Mouse (Mus musculus) mature B cell (primary cell): ENCODE results near the gene Gprin3.

Source experiments
- in situ Hi-C: fragments of 300-500 bp; cut with MboI; formaldehyde crosslinking; loops from 2 replicates; pipeline ENCODE4 v1.14.3; 2019

Gene Gprin3

DNA sequence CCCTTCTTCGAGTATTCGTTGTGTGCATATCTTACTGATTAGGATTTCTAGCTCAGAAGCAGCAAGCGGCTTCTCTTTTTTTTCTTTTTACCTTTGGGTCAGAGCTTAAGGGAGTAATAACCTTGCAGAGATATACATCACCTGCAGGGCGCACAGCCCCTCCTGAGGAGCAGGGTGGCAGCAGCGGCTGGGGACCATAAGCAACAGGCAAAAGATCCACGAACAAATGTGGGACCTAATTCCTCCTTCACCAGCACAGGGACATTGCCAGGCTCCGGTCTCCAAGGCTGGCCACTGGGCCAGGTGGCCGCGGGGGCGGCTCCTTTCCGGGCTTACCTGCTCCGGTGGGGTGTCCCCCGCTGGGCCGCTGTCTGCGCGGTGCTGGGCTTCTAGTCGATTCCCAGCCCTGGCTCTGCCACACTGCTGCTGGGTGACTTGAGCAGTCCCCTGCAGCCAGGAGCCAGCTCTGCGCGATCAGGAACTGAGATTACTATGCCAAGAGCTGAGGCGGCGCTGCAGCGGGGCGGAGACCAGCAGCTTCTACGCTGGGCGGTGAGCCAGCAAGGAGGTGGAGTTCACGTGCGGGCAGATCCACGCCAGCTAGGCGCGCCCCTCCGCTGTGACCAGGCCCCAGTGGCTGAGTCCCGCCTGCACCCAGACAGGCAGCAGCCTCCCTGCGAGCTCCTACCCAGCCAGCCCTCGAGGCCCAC, at the start of gene Gprin3:
TSS of gene Gprin3 (minus strand) at position 471 of the 710 bp plus-strand sequence.
- in situ Hi-C loops: no loop called here

DNA sequence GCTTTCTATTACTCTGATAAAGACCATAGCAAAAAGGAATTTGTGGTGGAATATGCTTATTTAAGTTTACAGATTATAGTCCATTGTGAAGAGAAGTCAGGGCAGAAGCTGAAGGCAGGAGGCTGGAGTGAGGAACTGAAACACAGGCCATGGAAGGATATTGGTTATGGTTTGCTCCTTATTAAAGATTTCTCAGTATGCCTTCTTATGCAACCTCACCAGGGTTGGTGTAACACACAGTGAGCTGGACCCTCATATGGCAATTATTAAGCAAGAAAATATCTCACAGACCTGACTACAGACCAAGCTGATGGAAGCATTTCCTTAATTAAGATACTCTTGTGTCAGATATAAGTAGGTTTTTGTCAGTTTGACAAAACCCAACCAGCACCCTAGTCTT, 32.8 kb upstream of the Gprin3 start:
- in situ Hi-C loops: no loop called here

DNA sequence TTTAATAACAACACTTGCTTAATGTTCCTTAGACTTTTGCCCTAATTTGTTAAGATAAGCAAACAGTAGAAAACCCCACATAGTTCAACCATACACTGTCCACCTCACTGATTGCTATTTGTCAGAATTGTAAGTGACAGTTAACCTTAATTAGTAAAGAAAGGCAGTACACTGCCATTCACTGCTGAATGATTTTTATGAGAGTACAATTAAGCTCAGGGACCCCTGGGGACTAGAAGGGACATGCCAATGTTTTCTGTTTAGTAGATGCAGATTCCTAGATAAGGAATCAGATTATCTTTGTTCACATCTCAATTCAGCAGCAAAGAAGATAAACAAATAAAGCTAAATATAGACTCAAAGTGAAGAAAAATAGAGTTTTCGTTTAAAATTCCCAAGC, 30.0 kb upstream of the Gprin3 start:
- in situ Hi-C loops: no loop called here

DNA sequence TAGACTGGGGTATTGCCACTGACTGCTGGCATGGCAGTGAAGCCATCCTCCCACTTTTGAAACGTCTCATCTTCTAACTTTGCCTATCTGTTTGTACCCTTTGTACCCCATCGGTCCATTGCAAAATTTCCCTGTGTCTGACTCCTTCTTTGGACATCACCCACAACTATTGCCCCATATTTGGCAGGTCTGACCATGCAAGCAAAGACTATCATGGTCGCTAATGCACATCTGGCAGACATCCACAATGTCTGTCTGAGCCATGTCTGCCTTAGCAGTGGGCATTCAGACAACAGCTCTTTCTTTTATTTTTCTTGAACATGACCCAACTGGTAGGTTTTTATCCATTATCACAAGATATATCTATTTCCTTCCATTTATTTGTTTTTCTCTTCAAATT, 25.3 kb upstream of the Gprin3 start:
- in situ Hi-C loops: no loop called here

DNA sequence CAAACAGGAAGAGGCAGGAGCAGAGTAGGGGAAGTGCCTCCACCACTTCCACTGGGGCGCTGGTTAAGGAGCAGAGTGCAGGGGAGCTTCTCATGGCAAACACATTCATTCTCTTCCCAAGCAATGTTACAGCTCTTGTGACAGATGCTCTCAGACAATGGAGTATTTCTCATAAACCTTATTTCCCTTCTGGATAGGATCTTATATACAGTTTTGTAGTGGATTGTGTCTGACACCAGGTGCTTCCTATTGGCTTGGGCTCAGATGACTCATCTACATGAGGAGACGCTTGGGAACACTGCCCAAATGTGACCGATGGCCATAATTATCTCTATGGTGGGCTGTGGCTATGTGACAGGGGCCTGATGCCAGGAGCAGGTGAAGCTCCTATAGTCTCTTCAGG, 19.0 kb upstream of the Gprin3 start:
- in situ Hi-C loops: no loop called here

DNA sequence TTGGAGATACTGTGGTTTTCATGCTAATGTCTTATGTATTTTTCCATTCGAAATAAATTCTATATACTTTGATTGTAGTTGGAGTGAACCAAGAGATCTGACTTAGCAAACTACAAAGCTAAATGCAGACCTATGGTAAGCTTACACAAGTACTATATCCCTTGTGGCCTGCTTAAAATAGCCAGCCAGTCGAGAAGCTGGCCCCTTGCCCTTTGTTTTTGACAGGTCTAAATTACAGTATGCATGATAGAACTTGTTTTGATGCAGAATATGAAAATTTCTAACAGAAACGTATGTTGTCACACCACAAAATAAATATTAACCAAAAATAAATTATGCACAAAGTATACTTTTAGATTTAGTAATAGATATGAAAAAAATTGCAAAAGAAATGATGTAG, 9.8 kb upstream of the Gprin3 start:
- in situ Hi-C loops: no loop called here

DNA sequence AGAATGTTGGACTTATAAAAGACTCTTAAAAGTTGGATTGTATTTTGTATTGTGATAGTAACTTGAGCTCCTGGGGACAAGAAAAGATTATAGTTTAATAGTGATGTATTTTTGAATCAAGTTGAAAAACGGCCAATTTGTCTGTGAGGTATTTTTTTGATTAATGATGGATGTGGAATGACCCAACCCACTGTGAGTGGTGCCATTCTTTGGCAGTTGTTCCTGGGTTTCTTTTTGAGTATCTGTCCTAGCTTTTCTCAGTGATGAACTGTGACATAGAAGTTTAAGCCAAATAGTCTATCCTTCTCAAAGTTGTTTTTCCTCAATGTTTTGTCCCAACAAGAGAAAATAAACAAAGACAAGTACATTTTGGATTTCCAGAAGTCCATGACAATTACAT, 7.0 kb upstream of the Gprin3 start:
- in situ Hi-C loops: no loop called here

DNA sequence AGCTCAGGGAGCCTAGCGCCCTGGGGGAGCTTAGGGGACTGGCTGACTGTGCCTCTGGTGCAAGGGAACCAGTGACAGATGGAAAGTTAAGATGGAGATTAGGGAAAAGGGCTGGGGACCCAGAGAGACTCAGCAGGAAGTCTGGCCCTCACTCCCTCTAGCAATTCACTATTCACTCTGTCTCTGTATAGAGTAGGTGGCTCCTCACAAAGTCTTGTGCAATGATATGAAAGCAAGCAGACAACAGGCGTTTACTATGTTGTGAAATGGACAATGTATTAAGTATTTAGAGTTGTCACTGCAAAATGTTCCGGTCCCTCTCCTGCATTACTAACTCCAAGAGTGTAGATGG, 416 bp upstream of the Gprin3 start:
- in situ Hi-C loops: no loop called here

DNA sequence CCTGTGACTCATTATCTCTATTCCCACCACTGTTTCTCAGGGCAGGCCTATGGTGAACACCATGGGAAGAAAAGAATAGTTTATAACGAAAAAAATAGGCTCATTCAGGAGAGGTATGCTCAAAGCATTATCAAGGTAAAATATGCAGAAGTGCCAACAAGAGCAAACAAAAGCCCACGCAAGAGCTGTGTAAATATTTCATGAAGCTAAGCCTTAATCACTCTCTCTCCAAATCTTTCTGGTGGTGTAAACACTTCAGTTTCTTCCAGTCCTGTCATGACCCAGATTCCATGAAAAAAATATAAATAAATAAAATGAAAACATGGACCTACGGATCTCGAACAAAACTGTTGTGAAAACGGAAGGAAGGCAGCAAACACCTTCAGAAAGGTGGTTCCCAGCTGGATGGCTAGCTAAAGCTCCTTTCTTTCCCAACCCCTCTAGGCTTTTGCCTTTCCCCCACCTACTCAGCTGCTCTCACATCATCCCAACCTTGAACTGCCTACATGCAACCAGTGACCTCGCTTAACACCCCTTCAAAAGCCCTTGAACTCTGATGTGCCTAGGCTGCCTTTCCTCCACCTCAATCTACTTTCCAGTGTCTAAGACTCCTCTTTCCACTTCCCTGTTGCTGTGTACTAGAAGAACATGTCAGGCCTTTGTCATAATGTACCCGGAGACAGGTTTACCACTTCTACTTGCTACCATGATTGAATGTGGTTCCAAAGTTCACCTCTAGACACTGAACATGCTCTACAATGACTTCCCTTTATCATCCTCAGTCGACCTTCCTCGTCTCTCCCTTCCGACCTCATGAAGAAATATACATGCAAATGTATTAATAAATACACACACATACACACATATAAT, 988 bp downstream of the Gprin3 start:
- in situ Hi-C loops: no loop called here

DNA sequence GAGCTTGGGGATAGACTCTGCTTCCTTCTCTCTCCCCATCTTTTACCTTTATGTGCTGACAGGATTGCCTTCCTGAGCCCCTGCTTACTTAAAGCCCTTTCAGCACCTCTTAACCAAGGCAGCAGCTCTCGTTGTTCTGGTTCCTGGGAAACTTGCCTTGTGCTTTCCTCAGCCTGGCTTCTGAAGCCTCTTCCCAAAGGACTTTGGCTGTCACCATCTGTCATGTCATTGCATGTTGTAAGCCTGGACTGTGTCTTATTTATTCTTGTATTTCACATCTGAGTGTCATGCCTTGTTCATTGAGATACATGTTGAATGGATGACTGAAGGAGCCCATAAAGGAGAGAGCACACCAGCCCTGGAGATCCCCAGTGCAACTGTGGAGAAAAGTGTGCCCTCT, 2.3 kb downstream of the Gprin3 start:
- in situ Hi-C loops: no loop called here

DNA sequence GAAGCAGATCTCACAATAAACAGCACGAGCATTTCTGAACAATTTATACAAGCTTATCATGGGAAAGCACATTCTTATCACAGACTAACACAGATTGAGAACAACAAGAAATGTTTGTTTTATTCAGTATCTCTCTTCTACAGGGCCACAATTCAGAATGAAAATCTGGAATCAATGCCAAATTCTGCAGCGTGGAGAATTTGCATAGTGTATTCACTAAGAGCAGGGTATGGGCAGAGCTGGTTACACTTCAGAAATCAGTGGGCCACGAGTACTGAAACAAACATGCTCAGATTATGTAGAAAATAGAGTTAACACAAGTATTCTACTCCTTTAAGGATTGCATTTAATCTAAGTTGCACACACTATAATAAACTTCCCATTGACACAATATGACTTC, 6.8 kb downstream of the Gprin3 start:
- in situ Hi-C loops: no loop called here

DNA sequence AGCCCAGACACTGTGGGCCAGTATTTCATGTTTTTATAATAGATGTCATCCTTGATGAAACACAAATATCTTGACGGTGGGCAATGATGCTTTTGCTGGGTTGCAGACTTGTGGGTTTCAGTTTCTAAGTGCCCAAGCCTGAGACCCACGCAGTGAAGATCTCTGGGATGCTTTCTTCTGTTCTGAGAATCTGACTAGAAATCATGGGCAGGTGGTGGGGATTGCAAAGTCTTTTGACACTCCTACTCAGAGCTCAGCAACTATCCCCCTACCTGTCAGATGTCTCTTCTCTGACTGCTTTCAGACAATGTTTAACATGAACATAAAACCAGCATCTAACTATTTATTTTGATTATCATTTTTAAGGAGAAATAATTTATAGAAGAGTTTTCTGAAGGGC, 7.4 kb downstream of the Gprin3 start:
- in situ Hi-C loops: no loop called here

DNA sequence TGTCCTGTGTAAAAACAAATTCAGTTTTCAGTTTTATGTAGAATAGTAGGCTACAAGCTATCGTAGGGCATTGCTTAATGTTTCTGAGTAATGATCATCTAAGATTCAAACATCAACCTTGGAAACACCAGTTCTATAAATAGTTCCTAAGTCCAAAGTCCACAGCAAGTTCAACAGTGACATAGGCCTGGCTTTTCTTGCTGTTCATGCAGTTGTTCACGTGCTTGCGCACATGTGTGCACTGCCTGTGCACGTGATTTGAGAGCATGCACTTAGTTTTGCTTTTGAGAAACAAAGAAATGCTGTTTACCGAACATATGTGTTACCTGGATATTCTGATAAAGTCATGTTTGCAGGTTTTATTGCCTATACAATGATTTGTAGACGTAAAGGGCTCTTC, 11.3 kb downstream of the Gprin3 start:
- in situ Hi-C loops: no loop called here

DNA sequence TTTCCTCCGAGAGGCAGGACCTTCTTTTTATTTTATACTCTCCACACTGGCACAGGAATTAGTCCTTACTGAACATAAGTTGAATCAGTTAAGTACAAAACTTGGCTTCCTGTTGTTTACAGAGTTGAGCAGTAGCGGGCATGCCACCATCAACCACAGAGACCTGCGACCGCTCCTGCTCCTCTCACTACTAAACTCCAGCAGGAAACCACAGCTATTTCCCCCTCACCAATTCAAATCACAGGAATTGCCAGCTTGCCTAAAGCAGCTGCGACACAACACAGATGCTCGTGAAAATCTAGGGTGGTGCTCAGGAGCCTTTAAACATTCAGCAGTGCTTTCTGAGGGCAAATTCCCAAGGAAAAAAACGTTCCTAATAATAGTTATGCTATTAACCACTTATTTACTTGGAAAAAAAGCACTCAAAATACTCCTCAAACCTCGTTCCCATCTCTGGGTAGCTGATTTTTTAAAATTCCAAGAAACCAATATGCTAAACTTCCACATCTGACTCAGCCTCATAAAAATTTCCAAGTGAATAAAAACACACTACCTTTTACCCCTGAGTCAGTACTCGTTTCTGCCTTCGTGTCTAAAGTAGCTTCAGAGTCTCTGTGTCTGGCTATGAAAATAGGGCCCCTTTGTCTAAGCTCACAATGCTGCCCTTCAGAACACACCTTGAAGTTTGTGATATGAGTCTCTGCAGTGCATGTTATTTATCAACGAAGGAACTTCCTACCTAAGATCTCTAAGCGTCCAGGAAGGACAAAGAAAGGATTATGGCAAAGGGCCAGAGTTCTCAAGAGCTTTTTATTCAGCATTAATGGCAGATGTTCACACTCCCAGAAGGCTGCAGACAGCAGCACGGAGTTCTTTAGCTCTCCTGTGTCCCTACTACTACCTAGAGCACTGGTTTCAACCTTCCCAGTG, 13.4 kb downstream of the Gprin3 start:
- in situ Hi-C loops: no loop called here

DNA sequence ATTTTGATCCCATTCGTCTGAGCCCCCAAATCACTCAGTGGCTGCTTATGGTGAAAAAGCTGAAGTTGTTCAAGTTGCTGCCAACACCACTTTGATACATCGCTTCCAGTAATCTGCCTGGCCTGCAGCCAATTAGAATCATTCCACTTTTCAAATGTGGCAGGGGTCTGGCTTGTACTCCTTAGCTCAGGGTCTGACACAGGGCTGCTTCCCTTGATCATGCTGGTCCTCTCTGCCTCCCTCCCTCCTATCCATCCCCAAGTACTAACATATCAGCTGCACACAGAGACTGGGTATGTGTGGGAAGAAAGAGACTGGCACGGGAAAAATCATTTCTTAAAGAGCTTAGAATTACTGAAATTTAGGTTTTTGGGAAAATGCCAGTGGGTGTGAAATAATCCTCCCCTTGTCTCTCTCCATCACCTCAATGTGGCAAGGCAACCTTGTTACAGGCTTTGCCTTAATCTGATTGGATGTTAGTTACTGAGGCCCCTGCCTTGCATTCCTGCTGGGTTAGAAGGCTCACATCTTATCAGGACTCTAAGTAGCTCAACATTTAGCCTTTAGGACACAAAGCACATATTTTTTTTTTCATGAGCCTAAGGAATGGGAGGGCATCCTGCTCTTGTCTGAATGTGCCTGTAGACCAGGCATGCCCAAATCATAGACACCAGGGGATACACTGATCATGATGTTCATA, 16.9 kb downstream of the Gprin3 start:
- in situ Hi-C loops: no loop called here

DNA sequence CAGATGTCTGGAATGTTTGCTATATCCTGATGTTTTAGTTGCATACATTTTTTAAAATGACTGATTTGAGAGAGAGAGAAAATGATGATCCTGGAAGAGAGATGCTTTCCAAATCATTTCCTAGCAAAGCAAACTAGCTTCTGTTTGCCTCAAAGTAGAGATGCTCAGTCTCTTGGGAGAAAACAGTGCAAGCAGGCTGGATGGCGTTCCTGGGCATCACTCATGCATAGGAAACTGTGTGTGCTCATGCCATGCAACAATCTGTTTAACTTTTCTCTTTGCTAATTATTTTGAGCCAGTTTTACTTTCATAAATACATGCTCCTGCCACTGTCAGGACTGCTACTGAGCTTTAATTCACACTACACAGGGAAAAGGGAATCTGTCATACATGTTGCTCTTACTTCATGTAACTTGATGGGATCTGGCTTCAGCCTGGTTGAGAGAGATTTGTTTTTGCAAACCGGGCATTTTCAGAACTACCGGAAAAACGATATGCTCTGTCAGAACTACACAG, 18.6 kb downstream of the Gprin3 start:
- in situ Hi-C loops: no loop called here

DNA sequence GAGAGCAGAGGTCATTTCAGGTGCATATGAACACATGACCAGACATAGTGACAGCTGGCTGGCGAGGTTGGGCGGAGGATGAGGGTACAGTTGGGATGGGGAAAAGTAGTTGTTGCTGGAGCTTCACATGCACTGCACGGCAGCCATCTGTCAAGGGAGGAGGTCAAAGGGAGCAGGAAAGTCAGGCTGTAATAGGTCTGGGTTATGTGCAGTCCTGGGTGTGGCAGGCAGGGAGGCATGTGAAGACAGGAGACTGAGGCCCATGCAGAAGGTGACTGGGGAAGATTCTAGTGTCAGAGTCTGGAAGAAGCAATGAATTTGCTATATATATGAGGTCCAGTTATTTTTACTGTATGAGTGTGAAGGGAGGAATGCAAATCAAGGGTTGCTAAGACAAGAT, 35.9 kb downstream of the Gprin3 start:
- in situ Hi-C loops: no loop called here

DNA sequence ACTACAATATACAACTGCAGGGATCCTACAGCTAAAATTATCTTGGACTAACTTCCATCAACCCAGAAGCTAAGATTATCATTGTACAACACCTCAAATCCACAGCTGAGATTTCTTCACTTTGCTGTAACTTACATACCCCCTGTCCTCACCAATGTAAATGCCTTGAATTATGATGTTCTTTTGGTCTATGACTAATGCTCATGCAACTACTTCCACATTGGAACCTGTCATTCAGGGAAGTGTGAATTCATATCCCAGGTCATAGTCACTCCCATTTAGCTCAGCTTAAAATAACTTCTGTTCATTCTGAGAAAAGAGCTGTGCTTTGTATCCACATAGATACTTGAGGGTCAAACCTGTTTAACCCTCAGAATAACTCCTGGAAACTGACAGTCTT, 60.8 kb downstream of the Gprin3 start:
- in situ Hi-C loops: no loop called here

DNA sequence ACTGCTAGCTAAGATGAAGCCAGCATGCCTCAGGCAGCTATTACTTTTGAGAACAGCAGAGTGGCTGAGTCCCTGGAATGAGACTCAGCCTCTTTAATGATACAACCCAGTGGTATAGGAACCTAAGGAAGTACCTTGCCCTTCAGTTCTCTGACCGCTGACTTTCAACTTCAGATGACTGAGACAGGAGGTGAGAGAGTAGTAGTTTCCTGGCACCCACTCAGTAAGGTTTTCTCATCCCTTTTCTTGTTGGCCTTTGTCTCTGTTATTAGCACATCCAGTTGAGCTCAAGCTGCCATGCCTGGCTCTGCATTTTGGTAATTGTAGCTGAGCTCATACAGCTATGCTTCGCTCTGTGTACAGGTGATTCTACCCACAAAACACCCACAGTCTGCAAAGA, 62.8 kb downstream of the Gprin3 start:
- in situ Hi-C loops: no loop called here

DNA sequence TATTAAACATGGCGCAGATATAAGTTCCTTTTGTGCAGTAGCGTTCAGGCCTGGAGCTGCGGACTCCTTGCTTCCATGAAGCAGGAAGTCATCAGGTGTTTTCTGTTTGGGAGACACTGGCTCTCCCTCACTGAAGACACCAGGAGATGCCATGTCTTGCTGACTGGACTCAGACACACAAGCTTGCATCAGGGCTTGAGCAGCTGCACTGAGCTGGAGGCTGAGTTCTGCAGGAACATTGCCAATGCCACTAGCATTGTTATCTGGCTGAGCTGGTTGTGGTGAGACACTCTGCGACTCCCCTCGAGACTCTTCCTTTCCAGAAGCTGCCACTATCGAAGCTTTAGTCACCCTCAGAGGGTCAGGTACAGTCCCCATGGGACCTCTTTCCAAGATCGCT, 71.2 kb downstream of the Gprin3 start:
- in situ Hi-C loops: no loop called here

DNA sequence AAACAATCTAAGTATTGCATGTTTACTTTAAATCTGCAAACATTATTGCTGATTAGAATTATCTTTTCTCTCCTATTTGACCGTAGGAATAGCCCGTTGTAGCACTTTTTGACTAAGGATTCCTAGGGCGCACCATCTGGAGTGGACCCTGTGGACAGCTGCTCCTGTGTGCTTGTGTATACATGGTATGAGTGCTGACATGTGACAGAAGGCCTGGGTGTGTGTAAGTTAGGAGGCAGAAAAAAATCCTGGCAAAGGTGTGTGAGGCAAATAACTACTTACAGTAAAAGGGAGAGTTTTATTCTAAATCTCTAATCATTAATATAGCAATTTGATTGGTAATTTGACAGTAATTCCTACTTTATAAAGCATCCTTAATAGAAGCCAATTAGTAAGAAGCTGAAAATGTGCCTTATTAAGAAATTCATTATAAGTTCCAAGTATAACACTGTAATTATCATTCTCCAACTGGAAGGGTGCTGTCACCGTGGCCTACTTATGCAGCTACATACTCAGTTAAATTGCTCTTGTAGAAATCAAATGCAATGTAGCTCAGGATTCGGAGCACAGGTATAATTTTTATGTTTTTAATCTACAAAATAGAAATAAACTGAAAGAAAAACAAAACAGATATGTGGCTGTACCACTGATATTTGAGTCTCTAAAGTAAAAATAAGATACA, 74.8 kb downstream of the Gprin3 start:
- in situ Hi-C loops: no loop called here
